Mouse (Mus musculus): ENCODE data around the gene Golga4. TPM values are rescaled to one million over a fixed set of nuclear protein-coding genes. Genes with fewer than 3 reads are reported as not detected.
A peak's percentile ranks its signal among the peaks of the same experiment; 100 is the strongest.

The Golga4 gene
- polyA plus RNA-seq, 1 experiment from 2014 or later, result 60.0 TPM

- DNase-seq (ENCODE audit: low spot score), result peak; percentile 61
- H3K4me1 ChIP-seq, result peaks cover 63% of the 10 kb centered on the region
- 82% methylated on average over 8 of the region's 8 CpGs for WGBS
- H3K27ac ChIP-seq, result no peak overlapping the region
- H3K27me3 ChIP-seq (ENCODE audit: insufficient read depth, poor library complexity, severe bottlenecking), result no peaks in the 10 kb centered on the region
- no peak overlapping the region for H3K4me3 ChIP-seq
- H3K9me3 ChIP-seq, result no peaks in the 10 kb centered on the region
- peaks cover 17% of the 10 kb centered on the region for H3K36me3 ChIP-seq
These were observed 11.6 kb downstream of the Golga4 start for GRCm38 (mm10) chr9:118517619-118518018.

GRCm38 (mm10) chr9:118519101-118519500, 13.0 kb downstream of the Golga4 start:
- peak overlapping the region; percentile 72 for H3K27ac ChIP-seq
- 50% methylated on average over 8 of the region's 8 CpGs for WGBS
- DNase-seq (ENCODE audit: low spot score), result no peak

GRCm38 (mm10) chr9:118520011-118520410, 13.9 kb downstream of the Golga4 start:
- Histone ChIP-seq H3K4me3 (no peak overlapping the region), H3K36me3 (peaks cover 24% of the 10 kb centered on the region), H3K9me3 (no peaks in the 10 kb centered on the region), H3K27ac (peak overlapping the region; percentile 67; the same call in 1 of the 2 replicates), H3K4me1 (peaks cover 66% of the 10 kb centered on the region), H3K27me3 (ENCODE audit: insufficient read depth, poor library complexity, severe bottlenecking) (no peaks in the 10 kb centered on the region)
- no peak for DNase-seq (ENCODE audit: low spot score)
- 36% methylated on average over 8 of the region's 8 CpGs for WGBS

More at GRCm38 (mm10) chr9:118519101-118519500, 13.0 kb downstream of the Golga4 start:
- Histone ChIP-seq H3K4me3 (no peak overlapping the region), H3K4me1 (peaks cover 65% of the 10 kb centered on the region), H3K27me3 (ENCODE audit: insufficient read depth, poor library complexity, severe bottlenecking) (no peaks in the 10 kb centered on the region), H3K9me3 (no peaks in the 10 kb centered on the region), H3K36me3 (peaks cover 26% of the 10 kb centered on the region)

- Histone ChIP-seq H3K4me1 (peaks cover 61% of the 10 kb centered on the region), H3K27me3 (ENCODE audit: insufficient read depth, poor library complexity, severe bottlenecking) (no peaks in the 10 kb centered on the region), H3K9me3 (no peaks in the 10 kb centered on the region), H3K27ac (peak overlapping the region; percentile 23; the same call in 1 of the 2 replicates), H3K4me3 (no peak overlapping the region), H3K36me3 (peaks cover 27% of the 10 kb centered on the region)
- WGBS, result 13% methylated on average over 3 of the region's 3 CpGs
- DNase-seq (ENCODE audit: low spot score), result no peak
These were observed 14.8 kb downstream of the Golga4 start for GRCm38 (mm10) chr9:118520858-118521257.

GRCm38 (mm10) chr9:118521659-118522058, 15.6 kb downstream of the Golga4 start:
- no peaks in the 10 kb centered on the region for H3K9me3 ChIP-seq
- no peak for DNase-seq (ENCODE audit: low spot score)
- no peaks in the 10 kb centered on the region for H3K27me3 ChIP-seq (ENCODE audit: insufficient read depth, poor library complexity, severe bottlenecking)
- WGBS, result 46% methylated on average over 8 of the region's 8 CpGs
- H3K4me3 ChIP-seq, result no peak overlapping the region
- H3K4me1 ChIP-seq, result peaks cover 54% of the 10 kb centered on the region
- peaks cover 35% of the 10 kb centered on the region for H3K36me3 ChIP-seq
- H3K27ac ChIP-seq, result no peak overlapping the region

GRCm38 (mm10) chr9:118523738-118524137, 17.7 kb downstream of the Golga4 start:
- Histone ChIP-seq H3K27ac (peak overlapping the region; percentile 77), H3K9me3 (no peaks in the 10 kb centered on the region), H3K4me3 (no peak overlapping the region), H3K36me3 (peaks cover 54% of the 10 kb centered on the region), H3K4me1 (peaks cover 39% of the 10 kb centered on the region), H3K27me3 (ENCODE audit: insufficient read depth, poor library complexity, severe bottlenecking) (no peaks in the 10 kb centered on the region)
- WGBS, result 74% methylated on average over 11 of the region's 11 CpGs
- no peak for DNase-seq (ENCODE audit: low spot score)

GRCm38 (mm10) chr9:118527056-118527455, 21.0 kb downstream of the Golga4 start:
- H3K36me3 ChIP-seq, result peaks cover 80% of the 10 kb centered on the region

GRCm38 (mm10) chr9:118529783-118530182, 23.7 kb downstream of the Golga4 start:
- peak; percentile 70 for DNase-seq (ENCODE audit: low spot score)
- WGBS, result 75% methylated on average over 3 of the region's 3 CpGs
- peaks cover 88% of the 10 kb centered on the region for H3K36me3 ChIP-seq
- H3K4me1 ChIP-seq, result 0 out of 2 replicates have a peak, but pooled peaks cover 3% of the 10 kb centered on the region
- no peaks in the 10 kb centered on the region for H3K27me3 ChIP-seq (ENCODE audit: insufficient read depth, poor library complexity, severe bottlenecking)
- H3K9me3 ChIP-seq, result no peaks in the 10 kb centered on the region
- no peak overlapping the region for H3K27ac ChIP-seq
- H3K4me3 ChIP-seq, result no peak overlapping the region

More at GRCm38 (mm10) chr9:118527056-118527455, 21.0 kb downstream of the Golga4 start:
- Histone ChIP-seq H3K4me3 (no peak overlapping the region), H3K27me3 (ENCODE audit: insufficient read depth, poor library complexity, severe bottlenecking) (no peaks in the 10 kb centered on the region), H3K27ac (no peak overlapping the region), H3K9me3 (no peaks in the 10 kb centered on the region), H3K4me1 (peaks cover 12% of the 10 kb centered on the region)
- peak; percentile 67 for DNase-seq (ENCODE audit: low spot score)
- 84% methylated on average over 18 of the region's 18 CpGs for WGBS

- WGBS, result 86% methylated on average over 6 of the region's 6 CpGs
- H3K4me3 ChIP-seq, result no peak overlapping the region
- no peaks in the 10 kb centered on the region for H3K9me3 ChIP-seq
- H3K27ac ChIP-seq, result no peak overlapping the region
- H3K27me3 ChIP-seq (ENCODE audit: insufficient read depth, poor library complexity, severe bottlenecking), result no peaks in the 10 kb centered on the region
- no peaks in the 10 kb centered on the region for H3K4me1 ChIP-seq
- peak; percentile 45 for DNase-seq (ENCODE audit: low spot score)
- H3K36me3 ChIP-seq, result peaks cover 88% of the 10 kb centered on the region
These were observed 24.6 kb downstream of the Golga4 start for GRCm38 (mm10) chr9:118530679-118531078.

GRCm38 (mm10) chr9:118532516-118533205, 26.6 kb downstream of the Golga4 start:
- peak; percentile 58 for DNase-seq (ENCODE audit: low spot score)
- 92% methylated on average over 7 of the region's 7 CpGs for WGBS
- Histone ChIP-seq H3K36me3 (peaks cover 88% of the 10 kb centered on the region), H3K4me3 (no peak overlapping the region), H3K9me3 (no peaks in the 10 kb centered on the region), H3K27ac (no peak overlapping the region), H3K4me1 (no peaks in the 10 kb centered on the region), H3K27me3 (ENCODE audit: insufficient read depth, poor library complexity, severe bottlenecking) (no peaks in the 10 kb centered on the region)

GRCm38 (mm10) chr9:118536946-118537345, 30.9 kb downstream of the Golga4 start:
- Histone ChIP-seq H3K9me3 (no peaks in the 10 kb centered on the region), H3K27ac (no peak overlapping the region), H3K4me1 (no peaks in the 10 kb centered on the region), H3K4me3 (no peak overlapping the region), H3K36me3 (peaks cover 95% of the 10 kb centered on the region), H3K27me3 (ENCODE audit: insufficient read depth, poor library complexity, severe bottlenecking) (no peaks in the 10 kb centered on the region)
- 84% methylated on average over 6 of the region's 6 CpGs for WGBS
- peak; percentile 61 for DNase-seq (ENCODE audit: low spot score)

- peaks cover 93% of the 10 kb centered on the region for H3K36me3 ChIP-seq
- WGBS, result 92% methylated on average over 9 of the region's 9 CpGs
These were observed 31.6 kb downstream of the Golga4 start for GRCm38 (mm10) chr9:118537463-118538339.

GRCm38 (mm10) chr9:118541851-118542250, 35.8 kb downstream of the Golga4 start:
- WGBS, result 91% methylated on average over 8 of the region's 8 CpGs
- Histone ChIP-seq H3K9me3 (no peaks in the 10 kb centered on the region), H3K4me1 (peaks cover 15% of the 10 kb centered on the region; the same call in 1 of the 2 replicates), H3K27me3 (ENCODE audit: insufficient read depth, poor library complexity, severe bottlenecking) (no peaks in the 10 kb centered on the region), H3K27ac (no peak overlapping the region), H3K4me3 (no peak overlapping the region), H3K36me3 (peaks cover 67% of the 10 kb centered on the region)
- peak; percentile 68 for DNase-seq (ENCODE audit: low spot score)

More at GRCm38 (mm10) chr9:118537463-118538339, 31.6 kb downstream of the Golga4 start:
- Histone ChIP-seq H3K27me3 (ENCODE audit: insufficient read depth, poor library complexity, severe bottlenecking) (no peaks in the 10 kb centered on the region), H3K4me3 (no peak overlapping the region), H3K9me3 (no peaks in the 10 kb centered on the region), H3K27ac (no peak overlapping the region), H3K4me1 (no peaks in the 10 kb centered on the region)
- no peak for DNase-seq (ENCODE audit: low spot score)

Measured in heart, embryonic 10.5 days (tissue).